Mouse (Mus musculus) adrenal gland, postnatal 36 days (tissue): ENCODE data around the gene Sapcd1. TPM values are rescaled to one million over a fixed set of nuclear protein-coding genes. Genes with fewer than 3 reads are reported as not detected.

ENCODE experiments used
- DNase-seq, 2 experiments: peaks; one replicate each; pipeline ENCODE4 v3.0.0; 2021; ENCODE audit warnings: mixed read lengths in 1 of 2
- total RNA-seq, 2 experiments: library from RNA; stranded (reverse); gene quantifications; 2 replicates each; pipeline ENCODE4 v1.2.3; 2021

Gene Sapcd1
- total RNA-seq, 2 experiments from 2014 or later: 0.82 to 1.3 TPM

- DNase-seq: peak in 1 of 2 experiments; percentile 40
Observed at GRCm38 (mm10) chr17:35029691-35030532, 2.1 kb upstream of the Sapcd1 start.

GRCm38 (mm10) chr17:35028315-35028714, 499 bp upstream of the Sapcd1 start:
- no peak for DNase-seq

GRCm38 (mm10) chr17:35026206-35026605, 1.6 kb downstream of the Sapcd1 start:
- DNase-seq: no peak

GRCm38 (mm10) chr17:35024691-35025488, 2.9 kb downstream of the Sapcd1 start:
- no peak for DNase-seq

- DNase-seq: no peak
Observed at GRCm38 (mm10) chr17:35024261-35024660, 3.6 kb downstream of the Sapcd1 start.

GRCm38 (mm10) chr17:35023756-35024155, 4.1 kb downstream of the Sapcd1 start:
- DNase-seq: no peak

GRCm38 (mm10) chr17:35023221-35023620, 4.6 kb downstream of the Sapcd1 start:
- no peak for DNase-seq

- DNase-seq: no peak
Observed at GRCm38 (mm10) chr17:35022541-35023060, 5.2 kb downstream of the Sapcd1 start.

GRCm38 (mm10) chr17:35021842-35022477, 5.9 kb downstream of the Sapcd1 start:
- DNase-seq: peak in 1 of 2 experiments; percentile 30

GRCm38 (mm10) chr17:35021163-35021808, 6.5 kb downstream of the Sapcd1 start:
- peak; percentile 88 to 93 for DNase-seq

- DNase-seq: no peak
Observed at GRCm38 (mm10) chr17:35020551-35020950, 7.3 kb downstream of the Sapcd1 start.

GRCm38 (mm10) chr17:35019894-35020293, 7.9 kb downstream of the Sapcd1 start:
- DNase-seq: no peak

- no peak for DNase-seq
Observed at GRCm38 (mm10) chr17:35018171-35018570, 9.6 kb downstream of the Sapcd1 start.

- no peak for DNase-seq
Observed at GRCm38 (mm10) chr17:35017706-35018030, 10.1 kb downstream of the Sapcd1 start.

GRCm38 (mm10) chr17:35016791-35017705, 10.8 kb downstream of the Sapcd1 start:
- no peak for DNase-seq

- peak; percentile 67 to 77 for DNase-seq
Observed at GRCm38 (mm10) chr17:35016376-35016775, 11.4 kb downstream of the Sapcd1 start, which contains the start of gene Vwa7. TSS of gene Vwa7 (plus strand) at chr17:35016579.

GRCm38 (mm10) chr17:35015296-35015695, 12.5 kb downstream of the Sapcd1 start:
- no peak for DNase-seq

- no peak for DNase-seq
Observed at GRCm38 (mm10) chr17:35013221-35013620, 14.6 kb downstream of the Sapcd1 start.

- no peak for DNase-seq
Observed at GRCm38 (mm10) chr17:35012430-35012829, 15.4 kb downstream of the Sapcd1 start.

GRCm38 (mm10) chr17:35011440-35011839, 16.4 kb downstream of the Sapcd1 start:
- no peak for DNase-seq

- DNase-seq: no peak
Observed at GRCm38 (mm10) chr17:35009586-35009985, 18.2 kb downstream of the Sapcd1 start.
